Mouse (Mus musculus) embryonic facial prominence, embryonic 15.5 days (tissue): ENCODE results near the gene Per2. TPM values are rescaled to one million over a fixed set of nuclear protein-coding genes. Genes with fewer than 3 reads are reported as not detected.

Experiments used
- ATAC-seq: fragments of 200-750 bp; cut with Nextera tagmentation; 2 replicates; pipeline ENCODE4 v1.8.0; 2017; ENCODE audit warnings: low read depth, moderate TSS enrichment; ENCODE audit not compliant: insufficient number of reproducible peaks, low FRiP score, low TSS enrichment
- H3K27ac ChIP-seq: fragments of 300-500 bp; sonication (generic); replicated peaks from 2 replicates; pipeline ENCODE4 v1.5.1; 2015; ENCODE audit warnings: mild to moderate bottlenecking, inconsistent platforms
- H3K27me3 ChIP-seq: fragments of 300-500 bp; sonication (generic); 2 replicates; pipeline ENCODE4 v1.6.1; 2015; ENCODE audit warnings: inconsistent platforms
- H3K36me3 ChIP-seq: fragments of 300-500 bp; sonication (generic); 2 replicates; pipeline ENCODE4 v1.6.1; 2015; ENCODE audit warnings: mild to moderate bottlenecking, inconsistent platforms
- H3K4me1 ChIP-seq: fragments of 300-500 bp; sonication (generic); 2 replicates; pipeline ENCODE4 v1.6.1; 2015; ENCODE audit warnings: inconsistent platforms
- H3K4me2 ChIP-seq: fragments of 300-500 bp; sonication (generic); replicated peaks from 2 replicates; pipeline ENCODE4 v1.6.1; 2015; ENCODE audit warnings: mild to moderate bottlenecking, inconsistent platforms
- H3K4me3 ChIP-seq: fragments of 300-500 bp; sonication (generic); replicated peaks from 2 replicates; pipeline ENCODE4 v1.5.1; 2015; ENCODE audit warnings: mild to moderate bottlenecking, inconsistent platforms
- H3K9ac ChIP-seq: fragments of 300-500 bp; sonication (generic); 2 replicates; pipeline ENCODE4 v1.6.1; 2015; ENCODE audit warnings: inconsistent platforms
- H3K9me3 ChIP-seq: fragments of 300-500 bp; sonication (generic); replicated peaks from 2 replicates; pipeline ENCODE4 v1.6.1; 2016; ENCODE audit warnings: inconsistent platforms
- WGBS: fragments of 180-500 bp; shearing (Covaris S2); methylation state at CpG from one replicate; pipeline ENCODE4 v1.1.7; 2015; 5-methylcytosine and 5-hydroxymethylcytosine counted together
- polyA plus RNA-seq: library from polyadenylated mRNA; unstranded; fragments of >200 nt; fragmentation: Nextera tagmentation; extraction: Ambion mirVana; gene quantifications from 2 replicates; pipeline ENCODE4 v1.2.1, GENCODE M21; 2015

The Per2 gene
- polyA plus RNA-seq, 1 experiment from 2014 or later, result 4.4 TPM

DNA sequence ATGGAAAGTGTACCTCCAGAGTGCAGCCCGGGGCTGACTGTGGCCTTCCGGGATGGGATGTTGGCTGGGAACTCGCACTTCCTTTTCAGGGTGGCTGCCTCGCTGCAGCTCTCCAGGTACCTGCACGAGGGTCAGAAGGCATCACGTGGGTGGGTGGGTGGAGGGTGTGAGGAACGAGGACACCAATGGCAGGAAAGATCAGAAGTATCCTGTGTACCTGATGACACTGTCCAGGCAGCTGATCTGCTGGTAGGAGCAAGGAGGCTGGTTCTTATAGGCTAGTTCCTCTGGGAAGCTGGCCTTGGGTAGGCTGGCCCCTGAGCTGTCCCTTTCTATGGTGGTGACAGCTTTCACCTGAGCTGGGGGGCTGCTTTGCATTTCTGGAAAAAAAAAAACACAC is 28.4 kb downstream of the Per2 start:
- Histone ChIP-seq H3K27me3 (no peaks in the 10 kb centered on the region), H3K27ac (no peak overlapping the region), H3K4me1 (peaks cover 6% of the 10 kb centered on the region; the same call in 1 of the 2 replicates), H3K9me3 (no peaks in the 10 kb centered on the region), H3K9ac (no peak overlapping the region), H3K4me3 (no peak overlapping the region), H3K36me3 (peaks cover 28% of the 10 kb centered on the region), H3K4me2 (no peak overlapping the region)
- 76% methylated on average over 7 of the region's 7 CpGs for WGBS
- ATAC-seq, result no peak

DNA sequence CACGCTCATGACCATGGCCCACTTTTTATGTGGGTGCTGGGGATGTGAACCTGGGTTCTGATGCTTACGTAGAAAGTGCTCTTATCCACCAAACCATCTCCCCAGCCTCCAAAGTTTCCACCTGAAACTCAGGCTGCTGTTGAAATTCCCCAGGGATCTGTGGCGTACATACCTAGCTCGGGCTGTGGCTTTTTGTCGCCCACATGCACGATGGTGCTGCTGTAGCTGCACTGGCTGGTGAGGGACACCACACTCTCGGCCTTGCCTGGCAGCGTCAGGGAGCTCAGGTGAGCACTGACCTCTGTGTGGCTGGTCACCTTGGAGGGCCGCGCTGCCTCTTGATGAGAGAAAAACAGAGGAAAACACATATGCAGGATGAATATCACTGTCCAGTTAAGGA is 29.9 kb downstream of the Per2 start:
- Histone ChIP-seq H3K4me1 (no peaks in the 10 kb centered on the region), H3K9me3 (no peaks in the 10 kb centered on the region), H3K27me3 (no peaks in the 10 kb centered on the region), H3K9ac (no peak overlapping the region), H3K36me3 (peaks cover 28% of the 10 kb centered on the region), H3K27ac (no peak overlapping the region), H3K4me3 (no peak overlapping the region), H3K4me2 (no peak overlapping the region)
- 92% methylated on average over 10 of the region's 10 CpGs for WGBS
- ATAC-seq, result no peak

DNA sequence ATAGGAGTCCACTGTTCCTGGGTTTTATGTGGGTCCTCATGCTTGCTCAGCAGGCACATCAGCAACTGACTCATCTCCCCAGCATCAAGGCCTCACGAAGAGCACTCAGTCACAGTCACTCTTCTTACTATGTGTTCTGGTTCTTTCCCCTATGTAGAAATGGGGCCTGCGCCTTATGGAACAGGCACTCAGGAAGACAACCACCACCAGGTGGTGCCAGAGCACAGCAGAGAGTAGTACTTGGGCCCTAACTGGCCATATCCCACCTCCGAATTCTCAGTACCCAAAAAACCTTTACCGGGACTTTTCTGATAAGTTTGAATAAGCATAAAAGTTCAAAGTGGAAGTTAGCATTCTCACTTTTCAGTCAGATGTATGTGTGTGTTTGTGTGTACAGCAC is 30.5 kb downstream of the Per2 start:
- peaks cover 28% of the 10 kb centered on the region for H3K36me3 ChIP-seq
- no peak overlapping the region for H3K4me2 ChIP-seq
- no peaks in the 10 kb centered on the region for H3K27me3 ChIP-seq
- ATAC-seq, result peak; percentile 66; the same call in 1 of the 2 replicates
- H3K4me3 ChIP-seq, result no peak overlapping the region
- H3K27ac ChIP-seq, result no peak overlapping the region
- H3K9ac ChIP-seq, result no peak overlapping the region
- 21% methylated on average over 4 of the region's 4 CpGs for WGBS
- no peaks in the 10 kb centered on the region for H3K9me3 ChIP-seq
- H3K4me1 ChIP-seq, result no peaks in the 10 kb centered on the region

DNA sequence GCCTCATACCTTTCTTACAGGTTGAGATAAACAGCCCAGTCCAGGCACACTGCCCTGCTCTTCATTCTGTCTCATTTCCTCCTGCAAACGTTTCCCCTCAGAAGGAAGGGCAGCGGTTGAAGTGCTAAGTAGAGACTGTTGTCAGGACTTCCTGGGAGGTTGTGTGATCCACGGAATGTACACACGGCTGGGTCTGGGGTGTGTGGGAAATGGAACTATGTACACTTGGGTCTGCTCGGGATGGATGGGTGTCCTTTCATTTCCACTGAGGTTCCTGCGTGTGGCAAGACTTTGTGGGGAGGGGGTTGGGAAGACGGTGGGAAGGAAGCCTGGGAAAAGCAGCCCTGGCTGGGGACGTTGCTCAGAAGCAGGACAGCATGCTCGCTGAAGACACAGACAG is 32.7 kb downstream of the Per2 start:
- Histone ChIP-seq H3K4me3 (no peak overlapping the region), H3K4me2 (no peak overlapping the region), H3K27me3 (no peaks in the 10 kb centered on the region), H3K9ac (no peak overlapping the region), H3K9me3 (no peaks in the 10 kb centered on the region), H3K36me3 (peaks cover 13% of the 10 kb centered on the region), H3K4me1 (no peaks in the 10 kb centered on the region), H3K27ac (no peak overlapping the region)
- 81% methylated on average over 9 of the region's 9 CpGs for WGBS
- ATAC-seq, result no peak

DNA sequence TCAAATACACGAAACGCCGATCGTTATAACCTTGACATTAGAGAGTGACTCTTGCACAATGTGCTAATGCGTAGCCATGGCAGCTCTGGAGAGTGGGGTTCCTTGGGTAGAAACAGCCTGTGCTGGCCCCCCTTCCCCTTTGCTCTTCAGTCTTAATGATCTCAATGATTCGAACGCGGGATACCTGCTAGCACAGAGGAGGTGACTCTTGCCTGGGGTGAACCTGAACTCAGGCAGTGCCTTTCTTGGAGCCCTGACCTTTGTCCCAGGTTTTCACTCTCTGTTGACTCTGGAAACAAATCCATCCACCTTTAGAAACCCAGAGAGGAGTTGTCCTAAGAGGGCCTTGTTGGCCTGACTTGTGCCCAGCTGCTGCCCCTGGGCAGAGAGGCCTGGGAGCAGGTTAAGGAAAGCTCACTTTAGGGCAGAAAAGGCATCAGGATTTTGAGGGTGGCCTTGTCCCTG is 38.5 kb downstream of the Per2 start:
- 92% methylated on average over 8 of the region's 8 CpGs for WGBS
- no peaks in the 10 kb centered on the region for H3K4me1 ChIP-seq

DNA sequence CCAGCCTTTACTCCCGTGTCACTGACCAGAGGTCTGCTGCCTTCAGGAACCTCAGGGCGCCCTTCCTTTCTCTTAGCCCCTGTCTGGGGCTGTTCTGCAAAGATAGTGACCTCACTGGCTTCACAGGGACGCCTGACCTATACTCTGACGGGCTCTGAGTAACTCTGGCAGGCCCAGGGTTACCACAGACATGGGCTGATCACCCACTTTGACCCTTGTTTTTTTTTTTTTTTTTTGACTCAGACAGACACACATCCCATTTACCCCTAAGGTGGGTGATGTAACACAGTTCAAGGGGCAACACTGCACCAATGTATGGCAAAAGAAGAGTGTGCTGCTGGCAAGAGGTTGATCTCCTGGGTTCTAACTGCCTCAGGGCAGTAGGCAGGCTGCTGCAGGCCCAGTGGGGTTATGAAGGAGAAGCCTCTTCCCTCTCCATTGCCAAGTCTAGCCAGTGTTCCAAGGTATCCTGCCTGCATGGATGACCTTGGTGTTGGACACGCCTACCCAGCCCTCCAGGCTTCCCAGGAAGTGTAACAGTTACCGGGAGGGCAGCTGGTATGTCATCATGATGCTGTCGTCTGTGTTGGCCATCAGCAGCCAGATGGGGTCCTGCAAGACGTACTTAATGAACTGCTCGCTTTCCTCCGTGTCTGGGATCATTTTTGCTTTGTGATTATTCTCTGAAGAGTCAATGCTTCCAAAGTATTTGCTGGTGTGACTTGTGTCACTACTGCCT is 39.1 kb downstream of the Per2 start:
- no peak for ATAC-seq
- 64% methylated on average over 10 of the region's 10 CpGs for WGBS

More for the DNA sequence above, 38.5 kb downstream of the Per2 start:
- Histone ChIP-seq H3K27me3 (no peaks in the 10 kb centered on the region), H3K27ac (no peak overlapping the region), H3K9ac (no peak overlapping the region), H3K4me3 (no peak overlapping the region), H3K4me2 (no peak overlapping the region), H3K9me3 (no peaks in the 10 kb centered on the region), H3K36me3 (peaks cover 8% of the 10 kb centered on the region; the same call in 1 of the 2 replicates)
- no peak for ATAC-seq

DNA sequence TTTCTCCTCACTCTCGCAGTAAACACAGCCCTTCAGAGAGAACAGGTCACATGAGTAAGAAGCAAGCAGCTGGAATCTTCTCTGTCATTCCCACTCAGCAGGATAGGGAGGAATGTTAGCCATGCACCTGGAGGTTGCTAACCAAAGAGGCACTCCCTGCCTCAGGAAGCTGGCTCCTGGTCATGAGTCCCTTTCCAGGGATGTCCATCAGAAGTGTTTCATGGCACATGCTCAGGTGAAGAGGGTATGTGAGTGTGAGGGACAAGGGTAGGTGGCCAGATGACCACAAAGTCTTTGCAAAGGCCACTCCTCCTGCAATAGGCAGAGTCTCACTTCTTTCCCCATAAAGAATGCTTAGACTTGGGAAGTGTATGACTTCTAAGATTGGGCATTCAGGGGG is 41.1 kb downstream of the Per2 start:
- no peak for ATAC-seq
- Histone ChIP-seq H3K27ac (no peak overlapping the region), H3K4me1 (peaks cover 22% of the 10 kb centered on the region), H3K9me3 (no peaks in the 10 kb centered on the region), H3K9ac (no peak overlapping the region), H3K4me3 (no peak overlapping the region), H3K4me2 (no peak overlapping the region), H3K27me3 (no peaks in the 10 kb centered on the region), H3K36me3 (peaks cover 8% of the 10 kb centered on the region; the same call in 1 of the 2 replicates)
- WGBS, result 41% methylated on average over 1 of the region's 1 CpGs

More for the DNA sequence above, 39.1 kb downstream of the Per2 start:
- Histone ChIP-seq H3K4me1 (peaks cover 4% of the 10 kb centered on the region; the same call in 1 of the 2 replicates), H3K27me3 (no peaks in the 10 kb centered on the region), H3K27ac (no peak overlapping the region), H3K9ac (no peak overlapping the region), H3K36me3 (peaks cover 8% of the 10 kb centered on the region; the same call in 1 of the 2 replicates), H3K4me2 (no peak overlapping the region), H3K9me3 (no peaks in the 10 kb centered on the region), H3K4me3 (no peak overlapping the region)

DNA sequence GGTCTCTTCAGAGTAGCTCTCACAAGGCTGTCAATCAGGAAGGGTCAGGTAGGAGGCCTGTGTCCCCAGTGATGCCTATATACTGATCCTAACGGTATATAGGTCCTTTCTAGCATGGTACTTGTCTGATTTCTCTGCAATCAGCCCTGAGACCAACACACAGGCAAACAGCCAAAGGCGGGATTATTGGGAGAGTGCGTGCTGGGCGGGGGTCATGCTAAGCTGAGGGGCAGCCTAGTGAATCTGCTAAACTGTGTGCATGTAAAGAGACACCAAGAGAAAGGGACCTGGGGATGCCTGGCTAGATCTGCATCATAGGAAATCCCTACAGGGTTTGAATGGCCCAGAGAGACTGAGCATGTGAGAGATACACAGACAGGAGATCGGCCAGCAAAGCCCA is 43.8 kb downstream of the Per2 start:
- Histone ChIP-seq H3K4me1 (peaks cover 35% of the 10 kb centered on the region), H3K27me3 (no peaks in the 10 kb centered on the region), H3K9me3 (no peaks in the 10 kb centered on the region), H3K9ac (no peak overlapping the region), H3K4me2 (no peak overlapping the region), H3K4me3 (no peak overlapping the region), H3K27ac (peak overlapping the region; percentile 92), H3K36me3 (peaks cover 8% of the 10 kb centered on the region; the same call in 1 of the 2 replicates)
- WGBS, result 74% methylated on average over 5 of the region's 5 CpGs
- no peak for ATAC-seq

DNA sequence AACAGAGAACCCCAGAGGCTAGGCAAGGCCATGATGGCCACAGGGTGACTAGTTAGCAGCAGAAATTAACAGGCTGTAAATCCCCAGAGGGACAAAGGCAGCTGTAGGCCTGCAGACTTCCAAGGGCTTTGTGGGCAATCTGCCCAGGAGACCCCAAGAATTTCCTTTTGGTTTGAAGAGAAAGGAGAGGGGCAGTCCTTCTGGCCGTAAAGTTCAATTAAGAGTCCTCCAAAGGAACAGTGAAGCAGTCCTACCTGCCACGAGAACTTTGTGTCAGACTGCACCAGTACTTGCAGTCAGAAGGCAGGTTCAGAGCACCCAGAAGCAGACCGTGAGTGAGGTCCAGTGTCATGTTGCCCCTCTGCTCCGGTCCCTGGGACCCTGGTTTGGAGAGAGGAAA is 44.2 kb downstream of the Per2 start:
- no peak overlapping the region for H3K9ac ChIP-seq
- H3K36me3 ChIP-seq, result peaks cover 8% of the 10 kb centered on the region; the same call in 1 of the 2 replicates
- 50% methylated on average over 4 of the region's 4 CpGs for WGBS
- H3K4me1 ChIP-seq, result peaks cover 35% of the 10 kb centered on the region
- H3K27me3 ChIP-seq, result no peaks in the 10 kb centered on the region
- peak overlapping the region; percentile 92 for H3K27ac ChIP-seq
- H3K9me3 ChIP-seq, result no peaks in the 10 kb centered on the region
- H3K4me2 ChIP-seq, result peak overlapping the region; percentile 96; the same call in 1 of the 2 replicates
- no peak overlapping the region for H3K4me3 ChIP-seq
- no peak for ATAC-seq

DNA sequence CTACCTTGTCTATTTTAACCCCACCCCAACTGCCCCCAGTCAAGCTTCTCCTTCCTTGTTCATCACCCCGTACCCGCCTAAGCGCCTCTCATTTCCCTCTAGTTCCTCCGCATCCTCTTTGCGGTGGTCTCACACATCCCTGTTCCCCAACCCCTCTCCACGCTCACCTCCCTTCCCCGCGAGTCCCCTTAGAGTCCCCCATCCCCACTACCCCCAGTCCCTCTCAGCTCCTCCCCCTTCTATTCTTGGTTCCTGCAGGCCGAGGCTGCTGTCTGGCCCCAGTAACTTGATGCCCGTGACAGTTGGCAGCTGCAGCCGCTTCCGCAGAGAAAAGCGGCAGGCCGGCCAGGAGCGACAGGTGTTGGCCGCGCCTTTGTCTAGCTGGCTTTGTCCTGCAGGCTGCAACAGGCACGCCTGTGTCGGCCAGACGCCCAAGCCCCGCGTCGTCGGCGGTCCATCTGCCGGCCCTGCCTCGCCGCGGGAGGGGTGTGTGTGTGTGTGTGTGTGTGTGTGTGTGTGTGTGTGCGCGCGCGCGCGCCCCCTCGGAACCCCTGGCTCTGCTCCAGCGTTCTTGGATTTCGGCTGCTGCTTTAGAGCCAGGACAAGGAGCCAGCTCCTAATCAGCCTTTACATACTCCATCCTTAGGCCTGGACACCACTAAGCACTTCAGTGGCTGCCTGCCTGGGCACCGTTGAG is 45.1 kb downstream of the Per2 start, which contains the start of gene Hes6:
Hes6 (minus strand) TSS at position 141 of the 697 bp plus-strand sequence.
- Histone ChIP-seq H3K4me1 (peaks cover 35% of the 10 kb centered on the region), H3K9me3 (no peaks in the 10 kb centered on the region), H3K27me3 (no peaks in the 10 kb centered on the region), H3K36me3 (0 out of 2 replicates have a peak, but pooled peaks cover 8% of the 10 kb centered on the region), H3K9ac (peak within 1 kb of the TSS; percentile 74), H3K4me3 (peak within 1 kb of the TSS; percentile 84), H3K27ac (peak within 1 kb of the TSS; percentile 92), H3K4me2 (peak within 1 kb of the TSS; percentile 96)
- WGBS, result under 1% methylated on average over 35 of the region's 39 CpGs
- peak; percentile 62 for ATAC-seq

DNA sequence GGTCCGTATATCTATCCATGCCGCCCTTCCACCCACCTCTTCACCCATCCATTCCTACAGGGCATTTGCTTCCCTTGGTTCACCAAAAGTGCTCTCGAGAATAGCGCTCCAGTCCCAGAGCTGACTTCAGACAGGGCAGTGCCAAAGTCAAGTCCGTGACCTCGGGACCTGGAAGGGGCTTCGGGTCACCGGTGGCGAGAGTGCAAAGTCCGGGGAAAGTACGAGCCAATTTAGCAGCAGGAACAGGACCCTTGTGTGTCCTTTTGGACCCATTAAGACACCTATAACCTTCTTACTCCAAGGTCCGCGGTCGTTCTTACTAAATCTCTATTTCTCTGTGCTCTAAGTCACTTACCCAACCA is 45.6 kb downstream of the Per2 start:
- peak overlapping the region; percentile 92 for H3K27ac ChIP-seq
- H3K4me2 ChIP-seq, result peak overlapping the region; percentile 96
- H3K4me1 ChIP-seq, result peaks cover 35% of the 10 kb centered on the region
- no peaks in the 10 kb centered on the region for H3K27me3 ChIP-seq
- no peak overlapping the region for H3K9ac ChIP-seq
- H3K9me3 ChIP-seq, result no peaks in the 10 kb centered on the region
- H3K36me3 ChIP-seq, result 0 out of 2 replicates have a peak, but pooled peaks cover 8% of the 10 kb centered on the region
- no peak; the same call in 1 of the 2 replicates for ATAC-seq
- 0% methylated on average over 14 of the region's 14 CpGs for WGBS
- H3K4me3 ChIP-seq, result peak overlapping the region; percentile 84
